Mouse (Mus musculus) C2C12 (cell line): ENCODE results near the gene Osgep. TPM values are rescaled to one million over a fixed set of nuclear protein-coding genes. Genes with fewer than 3 reads are reported as not detected.
A peak's percentile ranks its signal among the peaks of the same experiment; 100 is the strongest.
"Not testable (repeated sequence)": the region's sequence is repeated elsewhere in the genome, so short reads cannot be mapped to it uniquely, and the experiment has no call there.

Experiments
- H3K27me3 ChIP-seq: one replicate; pipeline ENCODE4 v1.6.1; 2011; ENCODE audit not compliant: control insufficient read depth, insufficient read depth, insufficient read length
- H3K36me3 ChIP-seq: one replicate; pipeline ENCODE4 v1.6.1; 2011; ENCODE audit not compliant: control insufficient read depth, insufficient read depth
- H3K4me3 ChIP-seq: one replicate; pipeline ENCODE4 v1.5.1; 2011; ENCODE audit warnings: mild to moderate bottlenecking, control low read depth; ENCODE audit not compliant: poor library complexity, insufficient read depth, severe bottlenecking
- H3K79me2 ChIP-seq: one replicate; pipeline ENCODE4 v1.6.1; 2011; ENCODE audit not compliant: control insufficient read depth, insufficient read depth
- H3K79me3 ChIP-seq: one replicate; pipeline ENCODE4 v1.6.1; 2011; ENCODE audit warnings: low read depth, control low read depth
- H3ac ChIP-seq: one replicate; pipeline ENCODE3; 2011; ENCODE audit warnings: low read depth; ENCODE audit not compliant: control insufficient read depth, insufficient read length
- CEBPB ChIP-seq: IDR thresholded peaks from one replicate; pipeline ENCODE4 v1.6.1; 2011; ENCODE audit warnings: low read depth, mild to moderate bottlenecking, control low read depth, moderate library complexity
- CTCF ChIP-seq: IDR thresholded peaks from one replicate; pipeline ENCODE4 v1.5.1; 2011; ENCODE audit not compliant: control insufficient read depth, insufficient read depth, insufficient read length
- FOSL1 ChIP-seq: IDR thresholded peaks from one replicate; pipeline ENCODE4 v1.8.0; 2011; ENCODE audit warnings: mild to moderate bottlenecking, low read length; ENCODE audit not compliant: poor library complexity, insufficient read depth, severe bottlenecking
- MAX ChIP-seq: IDR thresholded peaks from one replicate; pipeline ENCODE4 v1.6.1; 2011; ENCODE audit warnings: mild to moderate bottlenecking, control low read depth
- MYOD1 ChIP-seq: IDR thresholded peaks from one replicate; pipeline ENCODE4 v1.6.1; 2011; ENCODE audit warnings: low read depth; ENCODE audit not compliant: control insufficient read depth, insufficient read length
- MYOG ChIP-seq: IDR thresholded peaks from one replicate; pipeline ENCODE4 v1.6.1; 2011; ENCODE audit not compliant: control insufficient read depth, insufficient read length; ENCODE audit errors: extremely low read depth
- USF1 ChIP-seq: IDR thresholded peaks from one replicate; pipeline ENCODE4 v1.6.1; 2011; ENCODE audit warnings: low read depth, mild to moderate bottlenecking, control low read depth, moderate library complexity
- polyA plus RNA-seq: library from polyadenylated mRNA; unstranded; fragments of >200 nt; fragmentation: generic; extraction: Trizol; gene quantifications from one replicate; pipeline ENCODE4 v1.2.1, GENCODE M21; 2012; ENCODE audit warnings: missing spikeins

The Osgep gene
- polyA plus RNA-seq, 1 experiment: 54.5 TPM

DNA sequence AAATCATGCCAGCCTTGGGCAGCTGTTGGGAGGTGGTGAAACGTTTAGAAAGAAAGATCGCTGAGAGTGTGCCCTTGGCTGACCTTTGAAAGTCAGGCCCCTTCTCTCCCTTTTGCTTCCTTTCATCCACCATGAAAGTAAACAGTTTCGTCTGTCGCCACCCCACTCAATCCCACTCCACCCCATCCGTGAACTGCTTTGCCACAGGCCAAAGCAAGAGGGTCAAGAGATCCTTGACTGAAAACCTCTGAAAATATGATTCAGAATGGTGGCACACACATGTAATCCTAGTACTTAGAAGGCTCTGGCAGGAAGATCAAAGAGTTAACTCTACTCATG is 53.9 kb downstream of the Osgep start:
- Histone ChIP-seq H3K27me3 (no peaks in the 10 kb centered on the region), H3ac (peak overlapping the region; percentile 74), H3K79me2 (peaks cover 12% of the 10 kb centered on the region), H3K79me3 (no peaks in the 10 kb centered on the region), H3K36me3 (peaks cover 18% of the 10 kb centered on the region), H3K4me3 (peak overlapping the region; percentile 46)
- TF ChIP-seq MAX (peak; percentile 4), MYOG (no peak)

DNA sequence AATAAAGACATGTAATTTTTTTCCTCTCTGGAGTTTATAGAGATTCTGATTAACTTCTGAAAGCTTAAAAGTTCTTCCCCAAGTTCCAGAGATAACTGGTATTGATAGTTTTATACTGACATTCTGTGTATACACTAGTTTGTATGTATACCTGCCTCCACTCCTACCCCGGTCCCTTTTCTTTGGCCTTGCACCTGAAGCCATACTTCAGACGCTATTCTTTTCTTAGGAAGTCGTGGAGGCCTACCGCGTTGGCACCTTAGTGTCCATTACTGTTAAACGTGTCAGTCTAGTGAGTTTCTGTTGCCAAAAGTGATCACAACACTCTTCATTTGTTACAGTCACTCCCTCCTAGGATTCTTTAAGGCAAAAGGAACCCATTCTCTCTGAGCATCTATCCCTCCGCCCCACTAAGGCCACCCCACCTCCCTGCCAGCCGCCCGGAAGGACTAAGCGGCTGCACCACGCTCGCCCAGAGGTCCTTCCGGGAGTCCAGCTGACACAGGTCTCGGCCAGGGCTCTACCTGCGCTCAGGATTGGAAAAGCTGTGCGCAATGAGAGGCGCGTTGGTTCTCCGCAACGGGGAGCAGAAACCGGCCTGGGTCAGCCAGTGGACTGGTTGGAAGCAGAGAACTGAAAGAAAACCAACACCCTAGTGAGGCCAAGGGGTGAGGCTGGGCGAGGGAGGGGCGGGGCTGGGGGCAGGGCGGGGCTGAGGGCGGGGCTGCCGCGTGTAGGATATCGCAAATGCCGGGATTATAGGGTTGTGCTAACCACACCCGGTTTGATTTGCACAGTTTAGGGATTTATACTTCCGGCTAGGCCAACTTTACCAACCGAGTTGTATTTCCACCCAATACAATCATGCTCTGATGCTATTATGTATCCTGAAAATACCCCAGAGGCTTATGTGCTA is 54.5 kb downstream of the Osgep start, which contains the start of gene Tep1:
Tep1 (minus strand) TSS at position 672 of the 916 bp plus-strand sequence.
- no peaks in the 10 kb centered on the region for H3K79me3 ChIP-seq
- H3K36me3 ChIP-seq: peaks cover 24% of the 10 kb centered on the region
- H3K27me3 ChIP-seq: no peaks in the 10 kb centered on the region
- peak within 1 kb of the TSS; percentile 46 for H3K4me3 ChIP-seq
- H3K79me2 ChIP-seq: peaks cover 12% of the 10 kb centered on the region
- TF ChIP-seq CTCF: no peak
- TF ChIP-seq CEBPB: no peak
- peak; percentile 10 for TF ChIP-seq MAX
- H3ac ChIP-seq: peak within 1 kb of the TSS; percentile 74

DNA sequence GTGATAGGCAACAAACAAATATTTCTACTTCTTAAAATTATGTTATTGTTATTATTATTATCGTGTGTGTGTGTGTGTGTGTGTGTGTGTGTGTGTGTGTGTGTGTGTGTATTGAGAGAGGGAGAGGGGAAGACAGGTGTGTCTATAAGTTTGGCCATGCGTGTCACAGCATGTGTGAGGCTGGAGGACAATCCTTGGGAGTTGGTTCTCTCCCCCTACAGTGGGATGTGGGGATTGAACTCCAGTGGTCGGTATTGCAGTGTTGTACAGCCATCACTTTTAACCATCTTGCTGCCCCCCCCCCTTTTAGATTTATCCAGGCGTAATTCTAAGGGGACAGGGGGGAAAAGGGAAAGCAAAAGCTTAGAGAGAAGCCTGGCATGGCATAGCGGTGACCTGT is 56.0 kb downstream of the Osgep start:
- Histone ChIP-seq H3K4me3 (no peak overlapping the region), H3K79me2 (peaks cover 12% of the 10 kb centered on the region), H3ac (no peak overlapping the region), H3K36me3 (peaks cover 25% of the 10 kb centered on the region), H3K79me3 (no peaks in the 10 kb centered on the region), H3K27me3 (no peaks in the 10 kb centered on the region)
- TF ChIP-seq CTCF: no peak
- no peak for TF ChIP-seq MAX
- TF ChIP-seq CEBPB: no peak
- TF ChIP-seq MYOD1: no peak
- no peak for TF ChIP-seq USF1
- TF ChIP-seq MYOG: no peak
- TF ChIP-seq FOSL1: no peak

DNA sequence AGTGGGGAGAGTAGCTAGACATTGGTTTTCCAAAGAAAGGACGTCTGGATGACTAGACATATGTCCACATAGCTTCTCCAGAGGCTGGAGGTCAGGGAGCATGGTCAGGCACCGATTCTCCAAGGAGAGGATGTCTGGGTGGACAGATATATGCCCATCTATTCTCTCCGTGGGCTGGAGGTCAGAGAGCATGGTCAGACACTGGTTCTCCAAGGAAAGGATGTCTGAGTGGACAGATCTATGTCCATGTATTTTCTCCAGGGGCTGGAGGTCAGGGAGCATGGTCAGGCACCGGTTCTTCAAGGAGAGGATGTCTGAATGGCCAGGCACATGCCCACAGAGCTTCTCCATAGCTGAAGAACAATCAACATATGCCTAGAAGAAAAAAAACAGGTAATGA is 56.5 kb downstream of the Osgep start:
- H3ac ChIP-seq: no peak overlapping the region
- peaks cover 25% of the 10 kb centered on the region for H3K36me3 ChIP-seq
- no peak overlapping the region for H3K4me3 ChIP-seq
- H3K79me3 ChIP-seq: no peaks in the 10 kb centered on the region
- H3K79me2 ChIP-seq: peaks cover 12% of the 10 kb centered on the region
- no peaks in the 10 kb centered on the region for H3K27me3 ChIP-seq
- TF ChIP-seq CTCF (no peak), MYOD1 (no peak), FOSL1 (no peak), MAX (no peak), MYOG (no peak), USF1 (no peak), CEBPB (no peak)

DNA sequence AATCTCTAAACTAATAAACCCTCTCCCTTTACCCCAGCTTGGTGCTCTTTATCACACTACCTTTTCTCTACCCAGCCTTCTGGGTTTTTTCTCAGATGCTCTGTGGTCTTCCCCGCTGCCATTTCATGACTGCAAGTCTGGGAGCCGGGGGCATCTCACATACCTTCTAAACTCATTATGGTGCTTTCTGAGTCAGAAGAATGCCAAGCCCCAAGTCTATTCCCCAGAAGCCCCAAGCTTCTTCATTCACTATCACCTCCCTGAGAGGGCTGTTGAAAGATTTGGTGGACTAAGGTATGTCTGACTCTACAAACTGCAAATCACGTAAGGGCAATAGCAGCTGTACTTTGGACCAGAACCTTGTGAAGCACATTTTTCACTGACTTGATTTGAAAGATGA is 57.7 kb downstream of the Osgep start:
- TF ChIP-seq MYOD1 (no peak), MYOG (no peak), CTCF (no peak), MAX (no peak), USF1 (no peak)
- H3ac ChIP-seq: no peak overlapping the region
- no peak overlapping the region for H3K4me3 ChIP-seq
- peaks cover 12% of the 10 kb centered on the region for H3K79me2 ChIP-seq
- no peaks in the 10 kb centered on the region for H3K79me3 ChIP-seq
- no peaks in the 10 kb centered on the region for H3K27me3 ChIP-seq
- peaks cover 32% of the 10 kb centered on the region for H3K36me3 ChIP-seq

DNA sequence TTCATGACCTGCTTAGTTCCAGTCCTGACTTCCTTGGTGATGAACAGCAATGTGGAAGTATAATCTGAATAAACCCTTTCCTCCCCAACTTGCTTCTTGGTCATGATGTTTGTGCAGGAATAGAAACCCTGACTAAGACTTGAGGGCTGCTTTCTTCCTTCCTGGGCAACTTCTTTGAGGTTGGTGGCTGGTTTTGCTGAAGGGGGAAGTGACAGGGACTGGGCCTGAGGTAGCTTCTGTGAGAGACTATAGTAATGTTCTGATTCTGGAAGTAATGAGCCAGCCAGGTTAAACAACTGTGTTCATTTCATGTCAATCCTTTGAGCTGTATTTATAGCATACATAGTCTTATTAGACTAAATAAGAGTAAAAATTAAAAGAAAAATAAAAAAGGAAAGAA is 59.7 kb downstream of the Osgep start:
- H3K36me3 ChIP-seq: peaks cover 45% of the 10 kb centered on the region
- peaks cover 12% of the 10 kb centered on the region for H3K79me2 ChIP-seq
- not testable (repeated sequence) for H3K79me3 ChIP-seq, H3K4me3 ChIP-seq, H3K27me3 ChIP-seq, H3ac ChIP-seq

DNA sequence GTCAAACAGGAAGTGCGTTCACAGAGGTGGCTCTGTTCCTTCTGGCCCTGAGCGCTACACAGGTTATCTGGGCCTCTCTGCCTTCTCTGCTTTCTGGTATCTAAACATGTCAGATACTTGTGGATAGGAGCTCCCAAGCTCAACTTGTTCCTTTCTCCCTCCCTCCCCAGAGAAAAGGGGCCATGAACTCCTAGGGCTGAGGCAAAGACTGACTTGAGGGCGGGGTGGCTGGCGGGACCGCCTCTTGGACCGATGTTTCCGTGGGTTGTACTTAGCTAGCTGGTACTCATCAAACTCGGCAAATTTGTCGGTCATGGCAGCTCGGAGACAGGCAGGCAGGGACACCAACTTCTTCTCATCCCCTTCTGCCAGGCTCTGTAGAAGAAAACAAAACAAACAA is 62.1 kb downstream of the Osgep start:
- H3ac ChIP-seq: no peak overlapping the region
- peaks cover 47% of the 10 kb centered on the region for H3K36me3 ChIP-seq
- H3K27me3 ChIP-seq: no peaks in the 10 kb centered on the region
- TF ChIP-seq FOSL1: no peak
- no peak for TF ChIP-seq CEBPB
- TF ChIP-seq MAX: no peak
- no peak for TF ChIP-seq USF1
- no peak for TF ChIP-seq MYOD1
- no peak for TF ChIP-seq MYOG
- TF ChIP-seq CTCF: no peak
- H3K79me3 ChIP-seq: no peaks in the 10 kb centered on the region
- no peaks in the 10 kb centered on the region for H3K79me2 ChIP-seq
- H3K4me3 ChIP-seq: no peak overlapping the region

Other genes with a start within 250 kb of the Osgep start
- gene Olfr747, start 231.7 kb downstream of the Osgep start, polyA plus RNA-seq: not detected
- not detected for gene Olfr748, start 217.5 kb downstream of the Osgep start, polyA plus RNA-seq
- gene Olfr749, start 179.8 kb downstream of the Osgep start, polyA plus RNA-seq: not detected
- 19.7 TPM for gene Ttc5, start 139.4 kb downstream of the Osgep start, polyA plus RNA-seq
- gene Ccnb1ip1, start 117.2 kb downstream of the Osgep start, polyA plus RNA-seq: 1.6 TPM
- 18.2 TPM for gene Parp2, start 117.1 kb downstream of the Osgep start, polyA plus RNA-seq
- gene Tep1, start 54.3 kb downstream of the Osgep start, polyA plus RNA-seq: 9.9 TPM
- gene Klhl33, start 27.4 kb downstream of the Osgep start, polyA plus RNA-seq: 0.26 TPM
- 289 TPM for gene Apex1, start 75 bp upstream of the Osgep start, polyA plus RNA-seq
- gene Pip4p1, start 6.0 kb upstream of the Osgep start, polyA plus RNA-seq: 93.6 TPM
- gene Pnp, start 6.2 kb upstream of the Osgep start, polyA plus RNA-seq: 67.0 TPM
- gene Gm49342, start 19.6 kb upstream of the Osgep start, polyA plus RNA-seq: 27.3 TPM
- 0.29 TPM for gene Pnp2, start 31.1 kb upstream of the Osgep start, polyA plus RNA-seq
- 0.19 TPM for gene Rnase10, start 82.9 kb upstream of the Osgep start, polyA plus RNA-seq
- gene Rnase9, start 117.0 kb upstream of the Osgep start, polyA plus RNA-seq: not detected
- gene Rnase11, start 125.3 kb upstream of the Osgep start, polyA plus RNA-seq: not detected
- not detected for gene Rnase12, start 132.8 kb upstream of the Osgep start, polyA plus RNA-seq
- not detected for gene Olfr750, start 149.5 kb upstream of the Osgep start, polyA plus RNA-seq
- gene Rnase4, start 166.2 kb upstream of the Osgep start, polyA plus RNA-seq: 14.5 TPM
- 0.92 TPM for gene Ang, start 166.3 kb upstream of the Osgep start, polyA plus RNA-seq
- gene Eddm3b, start 189.5 kb upstream of the Osgep start, polyA plus RNA-seq: not detected
- gene Rnase6, start 199.0 kb upstream of the Osgep start, polyA plus RNA-seq: not detected
- not detected for gene Rnase1, start 221.9 kb upstream of the Osgep start, polyA plus RNA-seq
- not detected for gene Rnase2b, start 237.4 kb upstream of the Osgep start, polyA plus RNA-seq